ENCODE assay signal across 19 mouse cellular contexts in genomic region chr11:67948229-67948628, GRCm38 (mm10). TPM values are rescaled to one million over a fixed set of nuclear protein-coding genes. Genes with fewer than 3 reads are reported as not detected.
DNase-seq lines count a peak whose midpoint lies in the region; ATAC-seq lines count a peak whose summit lies in the region.
"Had no signal": no experiment of that assay in that cellular context is flagged by ENCODE, and none has a peak within 500 bp of the region (broad histone marks: within the 10 kb centered on the region; RNA-seq: fewer than 3 reads in every experiment).

No protein-coding gene starts in this region.

- H3K9me3 ChIP-seq in lung, embryonic 16.5 days (ENCODE audit: control insufficient read depth, low read length) = no peaks in the 10 kb centered on the region
- H3K9me3 ChIP-seq: forebrain, embryonic 10.5 days; heart, embryonic 10.5 days; intestine, embryonic 15.5 days had no signal

- no peak overlapping the region for H3K9ac ChIP-seq in lung, embryonic 16.5 days (ENCODE audit: low read length)
- H3K9ac ChIP-seq: hindbrain, embryonic 14.5 days; intestine, embryonic 15.5 days had no signal

- ATAC-seq in lung, embryonic 16.5 days (ENCODE audit: low read depth) = 0 out of 2 replicates have a peak, but pooled peaks have one; percentile 31
- ATAC-seq: intestine, embryonic 15.5 days had no signal

- no peak overlapping the region for H3K4me2 ChIP-seq in lung, embryonic 16.5 days (ENCODE audit: low read depth, low read length)
- H3K4me2 ChIP-seq: hindbrain, embryonic 14.5 days; intestine, embryonic 15.5 days had no signal

- DNase-seq in cerebellum, postnatal 14 days = peak; percentile 23 to 42
- DNase-seq in cerebellum, postnatal 25 days = no peak
- no peak for DNase-seq in lung, postnatal 14 days
- peak; percentile 54 for DNase-seq in kidney, postnatal 10 days
- DNase-seq in layer of hippocampus, adult 9-11 months = peak; percentile 56
- DNase-seq in frontal cortex, postnatal 25 days (ENCODE audit: low spot score in 2 of 2) = no peak
- no peak for DNase-seq in adrenal gland, adult (ENCODE audit: inconsistent age in 2 of 2, low spot score in 1 of 2)
- DNase-seq: adrenal gland, adult 8-10 months; cerebellum, adult 18-20 months; gastrocnemius, postnatal 36 days; heart, postnatal 10 days; liver; lung, adult 2 months; thymus, adult 2 months had no signal

- peaks cover 6% of the 10 kb centered on the region; the same call in 1 of the 2 replicates for H3K4me1 ChIP-seq in lung, embryonic 16.5 days (replicated peaks; ENCODE audit: control insufficient read depth, insufficient read depth, low read length)
- H3K4me1 ChIP-seq: forebrain, embryonic 10.5 days had no signal

- no peaks in the 10 kb centered on the region for H3K36me3 ChIP-seq in lung, embryonic 16.5 days (ENCODE audit: control insufficient read depth, insufficient read depth, low read length)
- H3K36me3 ChIP-seq: forebrain, embryonic 10.5 days; heart, embryonic 10.5 days; intestine, embryonic 15.5 days had no signal

- H3K27me3 ChIP-seq in lung, embryonic 16.5 days (ENCODE audit: control insufficient read depth, insufficient read depth, low read depth, low read length) = no peaks in the 10 kb centered on the region
- H3K27me3 ChIP-seq: intestine, embryonic 15.5 days had no signal

- H3K4me3 ChIP-seq in lung, embryonic 16.5 days (ENCODE audit: low read length) = no peak overlapping the region
- H3K4me3 ChIP-seq: forebrain, embryonic 10.5 days; heart, embryonic 10.5 days; intestine, embryonic 15.5 days had no signal

- peak overlapping the region; percentile 16; the same call in 1 of the 2 replicates for H3K27ac ChIP-seq in lung, embryonic 16.5 days (ENCODE audit: low read length)
- H3K27ac ChIP-seq: forebrain, embryonic 10.5 days; heart, embryonic 10.5 days; hindbrain, embryonic 14.5 days; intestine, embryonic 15.5 days had no signal

- 23% methylated on average over 3 of the region's 3 CpGs for WGBS in lung, embryonic 16.5 days

RNA-seq across cellular contexts. Expression of gene Cfap52, which starts 17.2 kb away (rescaled TPM):
- 9.7 and 13.3 TPM in 2 replicates for polyA plus RNA-seq in lung, embryonic 16.5 days (2015; fragmentation: Nextera tagmentation; extraction: Ambion mirVana)

RNA-seq across cellular contexts. Expression of gene Stx8, which starts 17.8 kb away (rescaled TPM):
- polyA plus RNA-seq in lung, embryonic 16.5 days (2015; fragmentation: Nextera tagmentation; extraction: Ambion mirVana) = 59.3 and 64.7 TPM in 2 replicates

RNA-seq across cellular contexts. Expression of gene Usp43, which starts 26.3 kb away (rescaled TPM):
- polyA plus RNA-seq in lung, embryonic 16.5 days (2015; fragmentation: Nextera tagmentation; extraction: Ambion mirVana) = 3.1 and 3.7 TPM in 2 replicates

Comparison
In these comparisons a context has a peak if more than half of its experiments do, and no peak if none do; other contexts are left out.
1. DNase-seq: peak in cerebellum, postnatal 14 days (2 of 2), kidney, postnatal 10 days (single experiment) and layer of hippocampus, adult 9-11 months (single experiment); none in cerebellum, postnatal 25 days (0 of 2), lung, postnatal 14 days (single experiment), frontal cortex, postnatal 25 days (0 of 2) and adrenal gland, adult (0 of 2).